Mouse (Mus musculus): ENCODE measurements around the gene Zfp825. TPM values are rescaled to one million over a fixed set of nuclear protein-coding genes. Genes with fewer than 3 reads are reported as not detected.
"Not testable (repeated sequence)": the region's sequence is repeated elsewhere in the genome, so short reads cannot be mapped to it uniquely, and the experiment has no call there.

The Zfp825 gene
- polyA plus RNA-seq (2012; rRNA removed): 10.4 and 11.8 TPM in 2 replicates

DNA sequence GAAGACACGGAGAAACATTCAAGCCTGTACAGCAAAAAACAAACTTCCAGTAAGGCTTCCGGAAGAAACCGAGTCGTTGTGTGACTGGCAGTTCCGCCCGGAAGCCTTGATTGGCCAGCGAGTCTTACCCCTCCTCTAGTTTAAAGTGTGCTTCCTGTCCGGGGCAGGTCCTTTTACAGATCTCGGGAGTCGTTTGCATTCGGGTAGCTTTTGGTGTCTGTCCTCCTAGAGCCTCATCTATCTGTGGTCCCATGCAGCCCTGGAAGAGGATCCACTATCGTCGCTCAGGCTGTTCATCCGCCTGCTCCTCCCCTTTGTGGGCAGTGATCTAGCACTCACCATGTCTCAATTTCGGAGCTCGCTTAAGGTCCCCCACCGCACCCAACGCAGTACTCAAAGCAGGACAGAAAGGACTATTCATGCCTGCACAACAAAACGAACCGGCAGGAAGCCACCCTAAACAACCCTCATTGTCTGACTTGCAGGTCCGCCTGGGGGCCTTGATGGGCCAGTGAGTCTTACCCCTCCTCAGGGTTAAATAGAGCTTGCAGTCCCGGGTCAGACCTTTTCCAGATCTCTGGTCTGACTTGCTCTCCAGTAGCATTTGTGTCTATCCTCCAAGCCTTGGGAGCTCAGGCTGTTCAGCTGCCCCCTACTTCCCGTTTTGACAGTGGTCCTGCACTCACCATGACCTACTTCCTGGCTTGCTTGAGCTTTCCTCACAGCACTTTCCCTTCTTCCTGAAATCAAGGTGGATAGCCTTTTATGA is at the start of gene Zfp825:
Zfp825 (minus strand) TSS at position 82 of the 769 bp plus-strand sequence.
- peak; percentile 29 for DNase-seq (ENCODE audit: low spot score)

DNA sequence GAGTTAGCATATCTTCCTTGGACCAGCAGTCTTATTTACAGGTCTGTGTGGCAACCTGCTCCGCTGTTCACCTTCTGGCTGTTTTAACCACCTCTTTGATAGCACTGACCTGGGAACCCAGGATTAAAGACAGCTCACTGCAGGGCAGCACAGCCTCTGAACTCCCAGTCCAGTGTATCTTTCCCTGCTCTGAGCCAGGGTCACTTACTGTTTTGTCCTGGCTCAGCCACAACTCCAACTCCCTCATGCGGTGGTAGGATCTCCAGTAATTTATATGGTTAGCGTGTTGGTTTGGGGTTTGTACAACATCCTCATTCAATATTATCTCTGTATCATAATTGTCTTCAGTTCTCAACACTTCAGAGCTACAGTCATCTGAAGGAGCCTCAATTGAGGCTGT is 41.6 kb upstream of the Zfp825 start:
- DNase-seq (ENCODE audit: low spot score): not testable (repeated sequence)

DNA sequence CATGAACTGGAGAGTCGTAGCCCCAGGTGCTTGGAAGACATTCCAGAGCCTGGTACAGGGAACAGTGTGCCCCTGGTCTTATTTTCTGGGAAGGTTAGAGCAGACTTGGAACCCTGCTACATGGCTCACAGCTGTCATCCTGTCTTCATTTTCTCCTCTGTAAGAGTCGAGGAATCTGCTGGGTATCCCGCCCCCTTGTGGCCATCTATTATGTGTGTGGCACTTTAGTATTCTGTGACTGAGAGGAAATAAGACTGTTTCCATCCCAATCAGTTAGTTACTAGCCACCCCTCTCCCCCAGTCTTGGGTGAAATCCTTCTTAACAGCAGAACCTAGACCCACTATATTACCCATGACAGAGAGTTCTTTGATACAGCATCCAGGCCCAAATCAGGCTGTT is 41.1 kb upstream of the Zfp825 start:
- not testable (repeated sequence) for DNase-seq (ENCODE audit: low spot score)

DNA sequence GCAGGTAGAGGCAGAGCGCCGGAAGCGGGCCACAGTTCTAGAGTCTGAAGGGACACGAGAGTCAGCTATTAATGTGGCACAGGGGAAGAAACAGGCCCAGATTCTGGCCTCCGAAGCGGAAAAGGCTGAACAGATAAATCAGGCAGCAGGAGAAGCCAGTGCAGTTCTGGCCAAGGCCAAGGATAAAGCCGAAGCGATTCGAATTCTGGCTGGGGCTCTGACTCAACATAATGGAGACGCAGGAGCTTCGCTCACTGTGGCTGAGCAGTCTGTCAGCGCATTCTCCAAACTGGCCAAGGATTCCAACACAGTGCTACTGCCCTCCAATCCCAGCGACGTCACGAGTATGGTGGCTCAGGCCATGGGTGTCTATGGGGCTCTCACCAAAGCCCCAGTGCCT is 40.3 kb upstream of the Zfp825 start:
- no peak for DNase-seq (ENCODE audit: low spot score)

DNA sequence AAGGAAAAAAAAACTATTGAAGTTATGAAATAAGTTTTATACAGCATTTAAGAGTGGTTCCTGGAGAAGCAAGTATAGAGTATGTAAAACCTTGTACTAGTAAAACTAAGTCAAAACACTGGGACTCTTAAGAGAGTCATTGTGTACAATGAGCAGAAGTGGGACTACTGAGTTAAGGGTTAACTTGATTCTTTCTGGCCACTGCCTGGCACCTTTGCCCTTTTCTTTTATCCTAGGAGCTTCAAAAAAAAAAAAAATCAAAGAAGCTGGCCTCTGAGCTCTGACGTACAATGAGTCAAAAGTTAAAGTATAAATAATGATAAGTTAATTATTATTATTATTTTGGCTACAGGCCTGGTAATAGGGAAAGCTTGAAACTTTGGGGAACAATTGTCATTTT is 37.5 kb upstream of the Zfp825 start:
- DNase-seq (ENCODE audit: low spot score): not testable (repeated sequence)

DNA sequence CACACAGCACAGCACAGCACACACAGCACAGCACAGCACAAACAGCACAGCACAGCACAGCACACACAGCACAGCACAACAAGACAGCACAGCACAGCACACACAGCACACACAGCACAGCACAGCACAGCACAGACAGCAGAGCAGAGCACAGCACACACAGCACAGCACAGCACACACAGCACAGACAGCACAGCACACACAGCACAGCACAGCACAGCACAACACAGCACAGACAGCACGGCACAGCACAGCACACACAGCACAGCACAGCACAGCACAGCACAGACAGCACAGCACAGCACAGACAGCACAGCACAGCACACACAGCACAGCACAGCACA is 35.6 kb upstream of the Zfp825 start:
- not testable (repeated sequence) for DNase-seq (ENCODE audit: low spot score)

DNA sequence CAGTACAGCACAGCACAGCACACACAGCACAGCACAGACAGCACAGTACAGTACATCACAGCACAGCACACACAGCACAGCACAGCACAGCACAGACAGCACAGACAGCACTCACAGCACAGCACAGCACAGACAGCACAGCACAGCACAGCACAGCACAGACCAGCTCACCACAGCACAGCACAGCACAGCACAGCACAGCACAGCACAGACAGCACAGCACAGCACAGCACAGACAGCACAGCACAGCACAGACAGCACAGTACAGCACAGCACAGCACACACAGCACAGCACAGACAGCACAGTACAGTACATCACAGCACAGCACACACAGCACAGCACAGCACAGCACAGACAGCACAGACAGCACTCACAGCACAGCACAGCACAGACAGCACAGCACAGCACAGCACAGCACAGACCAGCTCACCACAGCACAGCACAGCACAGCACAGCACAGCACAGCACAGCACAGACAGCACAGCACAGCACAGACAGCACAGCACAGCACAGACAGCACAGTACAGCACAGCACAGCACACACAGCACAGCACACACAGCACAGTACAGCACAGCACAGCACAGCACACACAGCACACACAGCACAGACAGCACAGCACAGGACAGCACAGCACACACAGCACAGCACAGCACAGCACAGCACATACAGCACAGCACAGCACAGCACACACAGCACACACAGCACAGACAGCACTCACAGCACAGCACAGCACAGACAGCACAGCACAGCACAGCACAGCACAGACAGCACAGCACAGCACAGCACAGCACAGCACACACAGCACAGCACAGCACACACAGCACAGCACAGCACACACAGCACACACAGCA is 35.0 kb upstream of the Zfp825 start:
- not testable (repeated sequence) for DNase-seq (ENCODE audit: low spot score)

DNA sequence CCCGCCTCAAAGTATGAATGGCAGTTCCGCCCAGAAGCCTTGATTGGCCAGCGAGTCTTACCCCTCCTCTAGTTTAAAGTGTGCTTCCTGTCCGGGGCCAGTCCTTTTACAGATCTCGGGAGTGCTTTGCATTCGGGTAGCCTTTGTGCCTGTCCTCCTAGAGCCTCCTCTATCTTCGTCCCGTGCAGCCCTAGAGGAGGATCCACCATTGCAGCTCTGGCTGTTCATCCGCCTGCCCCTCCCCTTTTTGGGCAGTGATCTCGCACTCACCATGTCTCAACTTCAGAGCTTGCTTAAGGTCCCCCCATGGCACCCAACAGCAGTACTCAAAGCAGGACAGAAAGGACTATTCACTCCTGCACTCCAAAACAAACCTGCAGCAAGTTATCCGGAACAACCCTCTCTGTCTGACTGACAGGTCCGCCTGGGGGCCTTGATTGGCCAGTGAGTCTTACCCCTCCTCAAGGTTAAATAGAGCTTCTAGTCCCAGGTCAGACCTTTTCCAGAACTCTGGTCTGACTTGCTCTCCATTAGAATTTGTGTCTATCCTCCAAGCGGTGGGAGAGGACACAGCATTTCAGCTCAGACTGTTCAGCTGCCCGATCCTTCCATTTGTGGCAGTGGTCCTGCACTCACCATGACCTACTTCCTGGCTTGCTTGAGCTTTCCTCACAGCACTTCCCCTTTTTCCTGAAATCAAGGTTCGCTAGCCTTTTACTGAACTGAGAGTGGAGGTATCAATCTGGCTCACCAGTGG is 28.9 kb upstream of the Zfp825 start:
- DNase-seq (ENCODE audit: low spot score): peak; percentile 37

DNA sequence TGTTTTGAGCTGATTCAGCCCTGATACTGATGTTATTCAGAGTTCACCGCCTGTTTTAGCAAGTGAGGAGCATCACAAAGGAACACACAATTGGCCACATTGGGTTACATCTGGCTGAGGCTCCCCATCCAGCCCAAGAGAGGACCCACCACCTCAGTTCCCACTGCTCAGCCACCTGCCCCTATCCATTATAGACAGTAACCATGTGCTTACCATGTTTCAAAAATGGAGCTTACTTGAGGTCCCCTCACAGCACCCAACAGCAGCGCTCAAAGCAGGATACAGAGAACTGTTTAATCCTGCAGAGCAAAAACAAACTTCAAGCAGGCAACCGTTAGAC is 28.3 kb upstream of the Zfp825 start:
- DNase-seq (ENCODE audit: low spot score): not testable (repeated sequence)

DNA sequence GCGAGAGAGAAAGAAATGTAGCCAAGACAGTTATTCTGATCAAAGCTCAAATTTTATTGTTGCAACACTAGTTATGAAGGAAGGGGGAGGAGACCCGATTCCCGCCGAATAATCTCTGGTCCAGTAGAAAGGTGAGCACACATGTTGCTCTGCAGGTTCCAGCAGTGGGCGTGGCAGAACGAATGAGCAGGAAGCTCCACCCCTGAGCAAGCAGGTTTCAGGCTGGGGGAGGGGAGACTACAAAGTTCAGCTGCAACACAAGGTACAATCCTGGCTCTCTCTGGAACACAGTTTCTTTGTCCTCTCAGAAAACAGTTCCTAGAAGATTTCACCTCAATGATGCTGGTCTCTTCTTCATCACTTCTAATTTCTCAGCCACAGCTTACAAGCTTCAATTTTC is 14.2 kb upstream of the Zfp825 start:
- not testable (repeated sequence) for DNase-seq (ENCODE audit: low spot score)

DNA sequence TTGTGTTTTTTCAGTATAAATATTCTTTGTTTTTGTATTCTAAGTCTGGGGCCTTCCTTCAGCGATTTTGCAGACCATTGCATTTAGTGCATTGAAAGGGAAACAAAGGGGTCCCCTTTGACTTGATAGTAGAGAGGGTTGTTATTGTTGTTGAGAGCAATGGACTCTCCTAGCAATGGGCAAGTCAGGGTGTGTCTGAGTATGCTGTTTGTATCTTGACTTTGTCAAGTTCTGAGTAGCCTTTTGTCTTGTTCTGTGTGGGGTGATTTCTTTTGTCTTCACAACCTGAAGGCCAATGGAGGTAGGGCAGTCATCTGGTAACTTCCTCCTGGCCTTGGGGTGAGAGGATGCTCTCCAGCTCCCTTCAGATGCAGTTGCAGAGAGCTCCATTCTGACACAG is 9.1 kb upstream of the Zfp825 start:
- not testable (repeated sequence) for DNase-seq (ENCODE audit: low spot score)

DNA sequence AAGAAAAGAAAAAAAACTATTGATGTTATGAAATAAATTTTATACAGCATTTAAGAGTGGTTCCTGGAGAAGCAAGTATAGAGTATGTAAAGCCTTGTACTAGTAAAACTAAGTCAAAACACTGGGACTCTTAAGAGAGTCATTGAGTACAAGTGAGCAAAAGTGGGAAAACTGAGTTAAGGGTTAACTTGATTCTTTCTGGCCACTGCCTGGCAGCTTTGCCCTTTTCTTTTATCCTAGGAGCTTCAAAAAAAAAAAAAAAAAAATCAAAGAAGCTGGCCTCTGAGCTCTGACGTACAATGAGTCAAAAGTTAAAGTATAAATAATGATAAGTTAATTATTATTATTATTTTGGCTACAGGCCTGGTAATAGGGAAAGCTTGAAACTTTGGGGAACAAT is 5.9 kb upstream of the Zfp825 start:
- DNase-seq (ENCODE audit: low spot score): not testable (repeated sequence)

DNA sequence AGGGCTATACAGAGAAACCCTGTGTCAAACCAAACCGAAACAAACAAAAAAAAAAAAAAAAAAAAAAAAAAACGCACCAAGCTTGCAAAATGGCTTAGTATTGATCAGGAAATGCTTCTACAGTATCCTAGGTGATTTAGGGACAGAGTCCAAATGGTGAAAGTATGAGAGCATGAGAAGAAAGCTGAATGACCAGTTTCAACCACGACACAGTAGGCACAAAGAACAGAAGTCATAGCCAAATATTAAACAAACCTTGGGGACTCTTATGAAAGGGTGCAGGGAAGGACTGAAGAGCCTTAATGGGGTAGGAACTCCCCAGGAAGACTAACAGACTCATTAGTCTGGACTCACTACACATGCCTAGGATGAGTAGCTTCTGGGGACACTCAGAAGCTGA is 9.5 kb downstream of the Zfp825 start:
- DNase-seq (ENCODE audit: low spot score): not testable (repeated sequence)

DNA sequence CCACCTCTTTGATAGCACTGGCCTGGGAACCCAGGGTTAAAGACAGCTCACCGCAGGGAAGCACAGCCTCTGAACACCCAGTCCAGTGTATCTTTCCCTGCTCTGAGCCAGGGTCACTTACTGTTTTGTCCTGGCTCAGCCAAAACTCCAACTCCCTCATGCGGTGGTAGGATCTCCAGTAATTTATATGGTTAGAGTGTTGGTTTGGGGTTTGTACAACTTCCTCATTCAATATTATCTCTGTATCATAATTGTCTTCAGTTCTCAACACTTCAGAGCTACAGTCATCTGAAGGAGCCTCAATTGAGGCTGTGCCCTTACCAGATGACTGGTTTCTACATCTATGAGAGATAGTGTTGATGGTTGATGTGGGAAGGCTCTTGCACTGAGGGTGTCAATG is 22.3 kb downstream of the Zfp825 start:
- not testable (repeated sequence) for DNase-seq (ENCODE audit: low spot score)

DNA sequence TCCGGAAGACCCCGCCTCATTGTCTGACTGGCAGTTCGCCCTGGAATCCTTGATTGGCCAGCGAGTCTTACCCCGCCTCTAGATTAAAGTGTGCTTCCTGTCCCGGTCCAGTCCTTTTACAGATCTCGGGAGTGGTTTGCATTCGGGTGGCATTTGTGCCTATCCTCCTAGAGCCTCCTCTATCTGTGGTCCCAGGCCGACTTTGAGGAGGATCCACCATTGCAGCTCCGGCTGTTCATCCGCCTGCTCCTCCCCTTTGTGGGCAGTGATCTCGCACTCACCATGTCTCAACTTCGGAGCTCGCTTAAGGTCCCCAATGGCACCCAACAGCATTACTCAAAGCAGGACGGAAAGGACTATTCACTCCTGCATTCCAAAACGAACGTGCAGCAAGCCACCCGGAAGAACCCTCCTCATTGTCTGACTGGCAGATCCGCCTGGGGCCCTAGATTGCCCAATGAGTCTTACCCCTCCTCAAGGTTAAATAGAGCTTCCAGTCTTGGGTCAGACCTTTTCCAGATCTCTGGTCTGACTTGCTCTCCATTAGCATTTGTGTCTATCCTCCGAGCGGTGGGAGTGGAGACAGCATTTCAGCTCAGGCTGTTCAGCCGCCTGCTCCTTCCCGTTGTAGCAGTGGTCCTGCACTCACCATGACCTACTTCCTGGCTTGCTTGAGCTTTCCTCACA is 30.9 kb downstream of the Zfp825 start:
- peak; percentile 43 for DNase-seq (ENCODE audit: low spot score)

DNA sequence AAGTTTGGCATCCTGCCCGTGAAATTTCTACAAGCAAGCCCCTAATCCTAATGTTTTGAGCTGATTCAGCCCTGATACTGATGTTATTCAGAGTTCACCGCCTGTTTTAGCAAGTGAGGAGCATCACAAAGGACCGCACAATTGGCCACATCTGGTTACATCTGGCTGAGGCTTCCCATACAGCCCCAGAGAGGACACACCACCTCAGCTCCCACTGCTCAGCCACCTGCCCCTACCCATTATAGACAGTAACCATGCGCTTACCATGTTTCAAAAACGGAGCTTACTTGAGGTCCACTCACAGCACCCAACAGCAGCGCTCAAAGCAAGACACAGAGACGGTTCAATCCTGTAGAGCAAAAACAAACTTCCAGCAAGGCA is 31.5 kb downstream of the Zfp825 start:
- DNase-seq (ENCODE audit: low spot score): not testable (repeated sequence)

DNA sequence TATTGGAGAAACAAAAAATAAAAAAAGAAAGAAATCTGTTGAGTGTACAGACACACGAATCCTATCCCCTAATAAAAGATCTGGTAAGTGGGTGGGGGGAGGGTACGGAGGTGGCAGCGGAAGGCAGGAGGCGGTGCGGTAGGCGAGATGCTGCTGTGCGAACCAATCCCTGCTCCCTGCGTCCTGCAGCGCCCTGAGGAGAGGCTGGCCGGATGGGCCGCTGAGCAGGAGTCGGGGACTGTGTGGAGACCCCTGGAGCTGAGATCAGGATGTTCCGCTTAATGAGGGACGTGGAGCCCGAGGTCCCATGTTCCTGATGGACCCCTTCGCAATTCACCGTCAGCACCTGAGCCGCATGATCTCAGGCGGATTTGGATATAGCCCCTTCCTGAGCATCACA is 53.9 kb downstream of the Zfp825 start:
- DNase-seq (ENCODE audit: low spot score): no peak

Other genes starting within 250 kb of the Zfp825 start
- 5.1 and 7.6 TPM in 2 replicates for gene Ahrr, start 201.7 kb downstream of the Zfp825 start, polyA plus RNA-seq (2012; rRNA removed)
- gene Pdcd6, start 176.4 kb downstream of the Zfp825 start, polyA plus RNA-seq (2012; rRNA removed): 137 and 164 TPM in 2 replicates
- gene Sdha, start 143.7 kb downstream of the Zfp825 start, polyA plus RNA-seq (2012; rRNA removed): 162 and 174 TPM in 2 replicates
- gene Ccdc127, start 143.7 kb downstream of the Zfp825 start, polyA plus RNA-seq (2012; rRNA removed): 22.0 and 29.8 TPM in 2 replicates
- gene Lrrc14b, start 130.0 kb downstream of the Zfp825 start, polyA plus RNA-seq (2012; rRNA removed): 1.7 and 2.2 TPM in 2 replicates
- gene Zfp72, start 103.2 kb downstream of the Zfp825 start, polyA plus RNA-seq (2012; rRNA removed): 1.5 TPM in 2 replicates
- 118 and 147 TPM in 2 replicates for gene Ftl1-ps1, start 94.3 kb downstream of the Zfp825 start, polyA plus RNA-seq (2012; rRNA removed)
- 26.2 and 35.4 TPM in 2 replicates for gene Erap1, start 145.6 kb upstream of the Zfp825 start, polyA plus RNA-seq (2012; rRNA removed)

All from urinary bladder, adult 2 months (tissue).